Mouse (Mus musculus) cerebellum, adult 9-10 months (tissue): ENCODE measurements around the gene 2510009E07Rik.

Source experiments
- DNase-seq: peaks from one replicate; pipeline ENCODE4 v3.0.0; 2022

Gene 2510009E07Rik

DNA sequence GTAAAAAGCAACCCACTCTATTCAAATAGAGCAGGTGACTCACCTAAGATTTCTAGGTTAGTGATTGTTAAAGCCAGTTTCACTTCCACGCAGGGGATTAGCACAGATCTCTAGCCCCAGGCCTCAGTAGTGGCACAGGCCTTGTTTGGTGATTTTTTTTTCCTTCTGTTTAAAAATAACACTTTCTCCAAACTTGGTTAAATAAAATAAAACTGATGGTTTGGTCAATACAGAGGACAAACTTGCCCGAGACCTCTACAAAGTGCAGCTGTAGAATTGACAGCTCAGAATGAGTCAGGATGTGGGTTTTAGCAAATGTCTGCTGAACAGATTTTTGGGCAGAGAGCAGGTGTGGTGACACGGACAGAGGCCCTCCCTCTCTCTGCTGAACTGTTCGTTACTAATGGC is 62.6 kb downstream of the 2510009E07Rik start:
- DNase-seq: no peak

DNA sequence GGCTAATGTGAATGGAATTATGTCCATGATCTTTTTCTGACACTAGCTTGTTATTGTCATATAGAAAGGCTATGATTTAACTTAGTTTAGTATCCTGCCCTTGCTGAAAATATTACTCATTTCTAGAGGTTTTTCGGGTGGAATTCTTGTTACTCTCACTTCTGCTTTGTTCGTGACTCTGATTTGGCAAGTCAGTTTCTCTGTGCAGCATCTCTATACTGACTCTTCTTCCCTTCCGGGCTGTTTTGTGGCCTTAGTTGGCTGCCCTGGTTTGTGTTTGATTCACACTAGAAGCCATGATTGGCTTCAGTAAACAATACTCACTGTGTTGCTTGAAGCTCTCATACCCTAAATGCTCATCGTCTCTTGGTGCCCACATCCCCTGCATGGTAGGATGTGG is 63.9 kb downstream of the 2510009E07Rik start:
- no peak for DNase-seq

DNA sequence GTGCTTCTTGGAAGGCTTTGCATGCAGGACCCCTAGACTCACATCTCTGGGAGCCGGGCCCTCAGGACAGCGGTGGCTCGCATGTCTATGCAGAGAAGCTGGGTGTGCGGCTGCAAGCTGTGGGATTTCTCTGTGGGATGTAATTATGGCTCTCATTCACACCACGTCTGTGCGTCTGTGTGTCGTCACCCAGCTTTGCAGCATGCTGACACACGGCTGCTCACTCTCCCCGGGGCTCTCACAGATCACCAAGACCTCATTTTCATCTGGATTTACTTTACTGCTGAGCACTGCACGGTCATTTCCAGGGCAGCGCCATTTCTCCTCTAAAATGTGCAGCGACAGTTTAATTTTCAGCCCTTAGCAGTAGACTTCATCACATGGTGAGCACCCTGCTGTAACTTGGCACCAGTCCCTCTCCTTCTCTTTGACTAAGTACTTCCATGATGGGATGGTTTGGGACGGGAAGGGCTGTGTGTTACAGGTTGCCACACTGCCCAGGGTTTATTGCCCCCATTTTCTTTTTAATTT is 66.3 kb downstream of the 2510009E07Rik start:
- peak; percentile 32 for DNase-seq

DNA sequence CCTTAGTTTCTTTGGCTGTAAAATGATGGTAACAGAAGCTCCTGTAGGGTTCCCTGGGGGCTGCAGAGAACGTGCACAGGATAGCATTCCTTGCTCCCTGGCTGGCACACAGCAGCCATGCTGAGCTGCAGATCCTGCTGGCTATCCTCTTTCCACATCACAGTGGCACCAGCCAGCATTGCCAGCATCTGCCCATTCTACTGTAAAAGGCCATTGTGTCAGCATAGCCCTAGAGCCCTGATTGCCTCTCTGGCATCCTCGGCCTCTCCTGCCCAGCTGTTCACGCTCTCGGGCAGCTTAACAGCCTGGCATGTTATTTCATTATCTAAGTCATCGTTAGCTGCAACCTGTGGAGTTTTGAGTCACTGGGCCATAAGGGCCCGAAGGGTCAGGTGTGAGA is 67.2 kb downstream of the 2510009E07Rik start:
- DNase-seq: no peak

DNA sequence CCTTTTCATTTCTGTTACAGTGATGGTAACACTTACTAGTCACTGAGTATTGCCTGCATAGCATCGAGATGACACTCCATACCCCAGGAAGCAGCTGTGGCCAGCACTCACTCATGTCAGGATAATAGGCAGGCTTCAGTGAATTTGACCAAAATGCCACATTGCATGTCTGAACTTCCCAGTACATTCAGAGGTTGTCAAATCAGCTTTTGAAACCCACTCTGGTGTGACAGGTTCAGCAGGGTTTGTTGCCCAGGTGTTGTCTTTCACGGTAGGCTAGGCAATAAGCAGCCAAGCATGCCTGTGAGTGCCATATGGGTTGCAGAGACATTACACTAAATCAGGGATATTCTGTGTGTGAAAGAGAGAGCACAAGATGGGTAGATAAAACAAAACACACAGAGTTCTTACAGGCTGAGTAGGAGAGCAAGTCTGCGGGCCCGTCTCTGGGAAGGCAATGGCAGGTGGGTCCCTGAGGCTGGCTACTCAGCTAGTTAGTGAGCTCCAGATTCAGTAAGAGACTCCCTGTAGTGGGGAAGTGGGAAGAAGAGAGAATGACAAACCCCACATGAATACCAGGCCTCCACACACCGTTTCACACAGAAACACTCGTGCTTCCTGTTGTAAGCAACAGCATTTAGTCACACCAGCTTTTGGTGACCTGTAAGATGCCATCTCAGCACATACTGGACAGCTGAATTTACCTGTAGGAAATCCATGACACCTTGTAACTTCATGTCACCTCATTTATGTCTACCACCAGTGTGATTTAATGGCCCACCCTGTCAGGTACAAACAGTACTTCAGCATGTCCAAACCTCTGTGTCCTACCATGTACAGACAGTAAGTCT is 68.5 kb downstream of the 2510009E07Rik start:
- DNase-seq: peak; percentile 51

DNA sequence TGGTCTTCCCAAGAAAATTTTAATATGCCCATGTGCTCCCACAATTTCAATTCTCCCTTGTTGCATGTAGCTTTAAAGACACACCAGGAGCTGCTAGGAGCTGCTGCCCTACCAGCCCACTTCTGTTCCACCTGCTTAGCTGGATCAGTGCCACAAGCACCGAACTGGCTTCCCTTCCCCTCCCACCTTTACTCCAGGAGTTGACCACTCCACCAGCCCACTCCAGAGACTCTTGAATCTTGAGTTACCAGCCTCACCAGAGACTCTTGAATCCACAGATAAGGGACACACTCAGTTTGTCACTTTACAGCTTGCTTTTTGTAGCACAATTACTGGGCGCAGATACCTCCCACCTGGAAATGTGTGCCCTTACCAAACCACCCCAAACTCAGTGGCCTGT is 73.8 kb downstream of the 2510009E07Rik start:
- DNase-seq: no peak

DNA sequence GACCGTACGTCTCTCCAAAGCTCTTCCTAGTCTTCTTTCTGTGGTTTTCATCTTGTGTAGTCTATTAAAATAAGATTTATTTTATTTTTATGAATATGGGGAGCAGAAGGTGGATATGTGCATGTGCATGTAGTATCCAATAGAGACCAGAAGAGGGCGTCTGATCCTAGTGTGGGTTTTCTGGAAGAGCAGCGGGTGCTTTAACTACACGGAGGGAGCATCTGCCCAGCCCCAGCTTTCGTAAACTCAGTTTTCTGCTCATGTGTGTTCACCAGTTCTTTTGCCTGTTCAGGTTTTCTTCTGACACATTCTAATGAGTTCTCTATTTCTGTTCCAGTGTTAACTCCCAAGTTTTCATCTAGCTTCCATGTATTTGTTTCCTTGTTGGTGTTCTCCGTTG is 78.7 kb downstream of the 2510009E07Rik start:
- DNase-seq: peak; percentile 49

DNA sequence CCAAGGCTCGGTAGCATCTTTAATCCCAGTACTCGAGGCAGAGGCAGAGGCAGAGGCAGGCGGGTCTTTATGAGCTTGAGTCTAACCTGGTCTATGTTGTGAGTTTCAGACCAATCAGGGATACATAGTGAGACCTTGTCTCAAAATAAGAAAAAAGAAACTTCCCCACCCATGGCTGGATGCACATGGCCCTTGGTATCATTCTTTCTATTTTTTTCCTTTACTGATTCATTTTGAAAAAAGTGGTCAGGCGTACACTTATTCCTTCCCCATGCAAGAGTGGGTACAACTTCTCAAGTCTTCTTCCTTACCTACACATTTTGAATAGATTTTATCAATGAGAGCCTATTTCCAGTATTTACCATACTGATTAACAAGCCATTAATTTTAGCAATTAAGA is 84.0 kb downstream of the 2510009E07Rik start:
- DNase-seq: no peak

DNA sequence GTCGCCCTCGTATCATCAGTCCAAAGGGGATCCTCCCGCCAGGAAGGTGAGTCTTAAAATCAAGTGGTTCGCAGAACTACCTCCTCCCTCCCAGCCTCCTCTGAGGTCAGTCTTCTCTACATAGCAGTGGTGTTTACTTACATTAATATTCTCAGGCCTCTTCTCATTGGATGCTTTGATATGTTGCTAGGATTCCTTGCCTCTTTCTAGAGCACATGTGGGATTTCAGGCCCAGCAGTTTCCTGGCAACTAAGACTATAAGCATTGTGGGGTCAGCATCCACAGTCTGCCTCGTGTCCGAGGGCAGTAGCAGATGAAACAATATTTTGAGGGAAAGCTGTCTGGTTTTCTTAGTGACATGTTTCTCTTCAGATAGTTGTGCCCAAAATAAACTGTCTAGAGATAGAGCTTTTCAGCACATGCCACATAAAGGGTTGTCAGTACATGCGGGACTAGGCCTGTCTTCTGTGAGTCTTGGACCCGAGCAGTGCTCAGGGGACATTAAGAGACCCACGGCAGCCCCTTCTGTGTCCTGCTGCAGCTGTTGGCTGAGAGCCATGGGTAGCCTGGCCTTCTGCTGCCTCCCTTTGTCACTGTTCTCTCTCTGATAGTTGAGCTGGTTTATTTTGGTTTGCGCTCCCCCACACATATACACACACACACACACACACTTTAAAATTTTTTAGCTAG is 86.1 kb downstream of the 2510009E07Rik start:
- DNase-seq: no peak

DNA sequence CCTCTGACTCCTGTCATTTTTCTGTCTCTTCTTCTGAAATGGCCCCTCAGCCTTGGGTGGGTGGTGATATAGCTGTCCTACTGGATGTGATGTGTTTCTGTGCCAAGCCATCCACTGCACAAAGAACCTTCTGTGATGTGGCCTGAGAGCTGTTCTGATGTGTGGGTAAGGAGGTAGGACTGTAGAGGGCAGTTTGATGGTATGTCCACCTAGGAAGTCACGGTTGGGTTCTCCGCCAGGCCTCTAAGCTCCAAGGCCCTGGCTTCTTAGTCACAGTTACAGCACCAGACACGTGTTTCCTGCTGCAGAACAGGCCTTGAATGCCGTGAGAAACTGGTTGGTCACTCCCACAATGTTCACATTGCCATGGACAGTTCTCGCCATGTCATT is 86.8 kb downstream of the 2510009E07Rik start:
- DNase-seq: no peak

DNA sequence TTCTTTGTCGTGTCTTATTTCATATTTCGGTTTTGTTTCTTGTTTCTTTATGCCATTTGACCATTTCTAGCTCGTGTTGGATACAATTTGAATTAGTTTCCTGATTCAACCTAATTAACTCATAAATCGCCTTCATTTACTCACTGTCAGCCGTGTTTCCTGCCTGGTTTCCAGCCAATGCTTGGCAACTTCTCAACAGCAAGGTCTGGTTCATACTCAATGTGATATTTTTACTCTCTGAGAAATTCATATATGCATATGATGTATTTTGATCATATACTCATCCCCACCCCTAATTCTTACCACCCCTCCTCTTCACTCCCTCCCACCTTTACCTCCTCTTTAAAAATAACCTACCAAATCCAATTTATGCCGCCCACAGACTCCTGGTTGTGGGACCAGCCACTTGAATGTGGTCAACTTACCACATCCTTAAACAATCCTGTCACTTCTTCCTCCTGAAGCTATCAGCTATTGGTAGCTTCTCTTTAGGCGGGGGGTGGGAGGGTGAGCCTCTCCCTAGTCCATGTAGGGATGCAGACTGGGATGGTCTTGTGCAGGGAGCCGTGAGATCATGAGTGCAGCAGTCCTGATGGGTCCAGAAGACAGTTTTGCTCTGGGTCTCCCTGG is 87.3 kb downstream of the 2510009E07Rik start:
- DNase-seq: no peak

DNA sequence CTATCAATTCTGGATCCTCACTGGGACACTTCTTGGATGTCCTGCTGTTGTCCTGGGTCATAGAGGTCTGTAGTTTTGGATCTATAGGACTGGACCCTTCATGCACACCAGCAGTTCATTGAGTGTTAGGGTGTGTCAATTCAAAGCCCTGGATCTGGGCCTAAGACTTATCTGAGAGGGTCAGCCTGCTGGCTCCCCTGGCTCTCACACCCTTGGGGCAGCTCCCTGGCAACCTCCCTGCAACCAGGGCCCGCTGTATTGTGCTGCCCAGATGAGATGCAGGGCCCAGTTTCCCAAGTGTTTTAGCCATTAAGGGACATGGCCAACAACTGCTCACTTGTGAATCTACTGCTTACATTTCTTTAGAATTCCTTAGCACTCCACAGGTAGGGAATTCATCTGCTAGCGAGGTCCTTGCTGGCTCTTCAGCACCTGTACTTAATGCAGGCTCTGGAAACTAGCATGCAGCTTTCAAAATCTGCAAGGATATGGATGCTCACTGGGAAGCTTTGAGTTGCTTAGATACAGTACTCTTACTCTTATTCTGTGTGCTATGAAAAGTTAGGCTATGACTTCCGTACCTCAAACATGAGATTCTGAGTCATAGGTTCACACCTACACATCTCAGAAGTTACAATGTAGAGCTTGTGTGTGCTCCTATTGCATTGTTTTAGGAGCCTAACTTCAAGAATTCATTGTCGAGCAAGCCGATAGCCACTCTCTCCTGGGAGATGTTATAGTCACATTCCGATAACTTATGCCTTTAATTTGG is 88.0 kb downstream of the 2510009E07Rik start:
- DNase-seq: no peak

DNA sequence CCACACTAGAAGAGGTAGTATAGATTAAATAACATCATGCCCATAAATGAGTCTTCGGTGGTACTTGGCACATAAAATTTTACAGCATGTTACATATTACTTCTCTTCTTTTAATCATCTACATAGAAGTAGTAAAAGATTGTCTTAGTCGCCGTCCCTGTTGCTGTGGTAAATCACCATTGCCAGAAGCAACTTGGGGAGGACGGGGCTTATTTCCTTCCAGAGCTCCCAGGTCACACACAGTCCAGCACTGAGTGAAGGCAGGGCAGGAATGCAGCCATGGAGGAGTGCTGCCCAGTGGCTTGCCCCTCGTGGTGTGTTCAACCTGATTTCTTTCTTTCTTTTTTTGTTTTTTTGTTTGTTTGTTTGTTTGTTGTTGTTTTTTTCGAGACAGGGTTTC is 90.1 kb downstream of the 2510009E07Rik start:
- DNase-seq: no peak
